Mouse (Mus musculus): Measurements from ENCODE around the gene Tspo2. TPM values are rescaled to one million over a fixed set of nuclear protein-coding genes. Genes with fewer than 3 reads are reported as not detected.

The Tspo2 gene
- polyA plus RNA-seq, 1 experiment from 2014 or later: 5.7 TPM

DNA sequence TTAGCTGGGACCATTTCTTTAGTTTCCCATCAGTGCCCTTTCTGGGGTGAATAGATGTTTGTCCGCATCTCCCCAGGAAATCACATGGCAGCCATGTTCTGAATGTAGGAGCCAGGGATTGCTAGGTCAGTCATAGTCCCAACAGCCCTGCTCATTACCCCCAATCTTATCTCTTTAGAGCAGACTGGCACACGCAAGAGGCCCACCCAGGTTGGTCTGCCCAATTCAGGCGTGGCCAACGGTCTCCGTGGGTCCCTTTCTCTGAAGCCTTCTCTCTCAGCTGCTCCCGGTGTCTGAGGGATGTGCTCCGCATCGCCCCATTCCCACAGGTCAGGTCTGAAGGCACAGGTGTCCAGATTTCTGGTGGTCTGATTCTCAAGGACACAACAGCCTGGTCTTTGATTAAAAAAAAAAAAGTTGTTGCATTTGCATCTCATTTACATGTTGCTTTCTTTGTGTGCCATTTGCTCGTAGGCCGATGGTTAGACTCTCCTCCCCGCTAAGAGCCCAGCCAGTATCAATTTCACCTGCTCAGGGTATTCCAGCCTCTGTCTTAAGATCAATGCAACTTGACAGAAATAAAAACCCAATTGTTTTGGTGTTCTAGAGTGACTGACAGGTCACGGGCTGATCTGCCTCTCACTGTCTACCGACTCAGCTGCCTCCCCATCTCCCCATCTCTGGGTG is 513 bp downstream of the Tspo2 start:
- no peak overlapping the region for H3K27ac ChIP-seq (ENCODE audit: poor library complexity, severe bottlenecking)
- no peaks in the 10 kb centered on the region for H3K27me3 ChIP-seq (replicated peaks)
- peak; percentile 87 for ATAC-seq (ENCODE audit: insufficient number of reproducible peaks, low FRiP score)
- no peak overlapping the region for H3K4me2 ChIP-seq
- H3K9ac ChIP-seq: no peak overlapping the region
- no peak overlapping the region for H3K4me3 ChIP-seq
- 0 out of 2 replicates have a peak, but pooled peaks cover 11% of the 10 kb centered on the region for H3K4me1 ChIP-seq (replicated peaks)
- no peaks in the 10 kb centered on the region for H3K9me3 ChIP-seq (replicated peaks)
- WGBS: 75% methylated on average over 13 of the region's 13 CpGs
- no peaks in the 10 kb centered on the region for H3K36me3 ChIP-seq

DNA sequence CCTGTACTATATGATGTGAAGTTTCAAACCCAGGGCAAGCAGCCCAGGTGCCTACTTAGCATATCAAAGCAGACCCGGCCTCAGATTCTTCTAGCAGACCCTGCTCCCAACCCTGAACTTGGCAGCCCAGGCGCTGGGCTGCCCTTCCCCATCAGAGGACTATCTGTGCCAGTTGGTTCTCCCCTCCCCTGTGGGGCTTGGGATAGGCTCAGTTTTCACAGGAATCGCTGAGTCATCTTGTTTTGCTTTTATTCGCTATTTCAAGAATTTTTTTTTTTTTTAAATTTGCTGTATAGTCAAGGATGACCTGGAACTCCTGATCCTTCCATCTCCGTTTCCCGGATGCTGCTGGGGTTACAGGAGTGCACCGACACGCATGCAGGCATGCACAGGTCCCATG is 3.6 kb downstream of the Tspo2 start:
- H3K9ac ChIP-seq: no peak overlapping the region
- H3K27ac ChIP-seq (ENCODE audit: poor library complexity, severe bottlenecking): no peak overlapping the region
- no peak overlapping the region for H3K4me2 ChIP-seq
- no peaks in the 10 kb centered on the region for H3K9me3 ChIP-seq (replicated peaks)
- H3K4me1 ChIP-seq (replicated peaks): 0 out of 2 replicates have a peak, but pooled peaks cover 8% of the 10 kb centered on the region
- no peaks in the 10 kb centered on the region for H3K36me3 ChIP-seq
- ATAC-seq (ENCODE audit: insufficient number of reproducible peaks, low FRiP score): no peak
- no peak overlapping the region for H3K4me3 ChIP-seq
- no peaks in the 10 kb centered on the region for H3K27me3 ChIP-seq (replicated peaks)
- 66% methylated on average over 8 of the region's 8 CpGs for WGBS

DNA sequence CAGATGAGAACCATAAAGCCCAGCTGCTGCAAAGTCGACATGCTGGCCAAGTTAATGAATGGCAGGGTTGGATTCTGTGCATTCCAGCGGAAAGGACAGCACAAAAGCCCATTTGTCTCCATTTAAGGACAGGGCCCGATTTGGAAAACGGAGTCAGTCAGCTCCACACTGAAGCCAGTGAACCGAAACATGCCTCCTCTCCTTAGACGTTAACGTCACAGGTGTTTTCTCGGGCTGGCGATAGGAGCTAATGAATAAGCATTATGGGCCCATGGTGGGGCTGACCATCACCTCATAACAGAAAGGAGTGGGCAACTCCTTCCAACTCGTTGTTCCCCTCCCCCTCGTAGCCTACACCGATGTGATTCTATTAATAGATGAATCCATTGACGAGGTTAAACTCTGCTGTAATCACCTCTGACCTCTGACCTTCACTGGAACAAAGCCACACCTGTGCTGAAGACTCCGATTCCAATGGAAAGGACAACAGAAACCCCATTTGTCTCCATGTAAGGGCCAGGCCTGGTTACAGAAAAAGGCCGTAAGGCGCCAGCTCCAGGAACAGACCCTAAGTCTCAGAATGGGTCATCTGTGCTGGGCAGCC is 7.7 kb downstream of the Tspo2 start:
- Histone ChIP-seq H3K27me3 (replicated peaks) (no peaks in the 10 kb centered on the region), H3K4me3 (no peak overlapping the region), H3K9ac (no peak overlapping the region), H3K9me3 (replicated peaks) (0 out of 2 replicates have a peak, but pooled peaks cover 6% of the 10 kb centered on the region), H3K36me3 (no peaks in the 10 kb centered on the region), H3K27ac (ENCODE audit: poor library complexity, severe bottlenecking) (no peak overlapping the region), H3K4me2 (no peak overlapping the region), H3K4me1 (replicated peaks) (no peaks in the 10 kb centered on the region)
- 74% methylated on average over 16 of the region's 16 CpGs for WGBS
- no peak for ATAC-seq (ENCODE audit: insufficient number of reproducible peaks, low FRiP score)

DNA sequence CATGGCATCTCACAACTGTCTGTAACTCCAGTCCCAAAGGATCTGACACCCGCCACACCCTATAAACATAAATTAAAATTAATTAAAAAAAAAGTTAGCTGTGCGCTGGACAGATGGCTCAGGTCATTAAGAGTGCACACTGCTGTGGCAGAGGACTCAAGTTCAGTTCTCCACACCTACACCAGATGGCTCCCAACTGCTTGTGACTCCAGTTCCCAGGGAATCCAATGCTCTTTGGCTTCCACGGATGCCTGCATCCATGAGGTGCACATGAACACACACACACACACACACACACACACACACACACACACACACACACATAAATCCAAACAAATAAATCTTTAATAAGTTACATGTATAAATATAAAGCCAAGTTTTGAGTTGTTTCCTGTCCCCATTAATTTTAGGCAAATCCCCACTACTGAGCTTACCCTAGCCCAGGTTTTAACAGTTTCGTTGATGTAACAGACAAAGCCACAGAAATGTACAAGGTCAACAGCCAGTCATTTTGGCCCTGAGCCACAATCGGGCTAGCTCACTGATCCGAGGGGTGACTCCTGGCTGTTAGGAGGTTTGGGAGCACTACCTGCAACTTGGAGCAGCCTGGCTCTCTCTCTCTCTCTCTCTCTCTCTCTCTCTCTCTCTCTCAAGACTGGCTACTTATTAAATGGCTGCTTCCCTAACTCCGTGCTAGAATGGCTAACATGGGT is 8.4 kb downstream of the Tspo2 start:
- Histone ChIP-seq H3K4me2 (no peak overlapping the region), H3K27me3 (replicated peaks) (no peaks in the 10 kb centered on the region), H3K9ac (no peak overlapping the region), H3K4me1 (replicated peaks) (peaks cover 4% of the 10 kb centered on the region), H3K4me3 (no peak overlapping the region), H3K36me3 (no peaks in the 10 kb centered on the region), H3K27ac (ENCODE audit: poor library complexity, severe bottlenecking) (no peak overlapping the region), H3K9me3 (replicated peaks) (0 out of 2 replicates have a peak, but pooled peaks cover 6% of the 10 kb centered on the region)
- no peak for ATAC-seq (ENCODE audit: insufficient number of reproducible peaks, low FRiP score)
- WGBS: 70% methylated on average over 7 of the region's 7 CpGs

DNA sequence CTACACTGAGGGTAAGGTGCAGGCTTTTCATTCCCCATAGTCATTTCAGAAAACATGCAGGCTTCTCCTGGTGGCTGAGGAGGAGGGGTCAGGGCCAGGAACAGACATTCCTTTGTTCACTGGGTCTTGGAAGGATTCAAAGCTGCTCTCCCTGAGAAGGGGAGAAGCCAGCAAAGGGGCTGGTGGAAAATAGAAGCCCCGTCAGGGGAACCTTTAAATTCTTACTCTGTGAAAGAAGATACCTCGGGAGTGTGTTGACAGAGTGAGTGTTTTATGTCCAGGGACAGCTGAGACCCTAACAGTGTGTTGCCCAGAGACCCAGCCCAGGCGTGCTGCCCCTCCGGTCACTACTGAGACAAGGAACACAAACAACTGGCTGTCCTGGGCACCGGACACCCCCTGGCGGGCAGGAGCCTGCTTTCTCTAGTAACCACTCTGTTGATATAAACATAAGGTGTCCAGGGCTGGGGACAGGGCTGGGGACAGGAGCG is 13.9 kb downstream of the Tspo2 start:
- 0 out of 2 replicates have a peak, but pooled peaks have one; percentile 33 for ATAC-seq (ENCODE audit: insufficient number of reproducible peaks, low FRiP score)
- Histone ChIP-seq H3K27ac (ENCODE audit: poor library complexity, severe bottlenecking) (peak overlapping the region; percentile 98), H3K4me3 (no peak overlapping the region), H3K9me3 (replicated peaks) (0 out of 2 replicates have a peak, but pooled peaks cover 6% of the 10 kb centered on the region), H3K4me2 (peak overlapping the region; percentile 45), H3K27me3 (replicated peaks) (no peaks in the 10 kb centered on the region), H3K36me3 (no peaks in the 10 kb centered on the region), H3K4me1 (replicated peaks) (peaks cover 55% of the 10 kb centered on the region), H3K9ac (peak overlapping the region; percentile 45; the same call in 1 of the 2 replicates)
- WGBS: 15% methylated on average over 7 of the region's 7 CpGs

DNA sequence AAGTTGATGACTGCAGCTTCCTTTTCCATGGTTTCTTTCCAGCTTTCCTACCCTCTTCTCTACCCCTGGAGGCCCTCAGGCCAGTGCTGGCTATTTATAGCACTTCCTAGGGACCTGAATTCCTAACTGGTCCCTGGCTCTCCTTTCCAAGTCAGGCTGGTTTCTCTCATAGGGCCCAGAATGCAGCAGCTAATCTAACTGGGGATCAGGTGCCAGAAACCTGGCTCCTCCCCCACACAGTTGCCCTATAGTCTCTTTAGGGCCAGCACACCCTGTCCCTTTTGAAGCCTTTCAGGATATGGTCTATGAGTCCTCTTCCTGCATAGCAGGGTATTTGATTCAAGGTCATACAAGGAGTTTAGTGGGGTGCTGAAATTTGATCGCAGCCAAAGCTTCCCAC is 14.8 kb downstream of the Tspo2 start:
- ATAC-seq (ENCODE audit: insufficient number of reproducible peaks, low FRiP score): peak; percentile 43
- no peak overlapping the region for H3K4me3 ChIP-seq
- no peak overlapping the region for H3K9ac ChIP-seq
- H3K36me3 ChIP-seq: no peaks in the 10 kb centered on the region
- peak overlapping the region; percentile 98 for H3K27ac ChIP-seq (ENCODE audit: poor library complexity, severe bottlenecking)
- peak overlapping the region; percentile 45 for H3K4me2 ChIP-seq
- peaks cover 58% of the 10 kb centered on the region for H3K4me1 ChIP-seq (replicated peaks)
- 0 out of 2 replicates have a peak, but pooled peaks cover 6% of the 10 kb centered on the region for H3K9me3 ChIP-seq (replicated peaks)
- H3K27me3 ChIP-seq (replicated peaks): no peaks in the 10 kb centered on the region
- WGBS: 38% methylated on average over 1 of the region's 1 CpGs

DNA sequence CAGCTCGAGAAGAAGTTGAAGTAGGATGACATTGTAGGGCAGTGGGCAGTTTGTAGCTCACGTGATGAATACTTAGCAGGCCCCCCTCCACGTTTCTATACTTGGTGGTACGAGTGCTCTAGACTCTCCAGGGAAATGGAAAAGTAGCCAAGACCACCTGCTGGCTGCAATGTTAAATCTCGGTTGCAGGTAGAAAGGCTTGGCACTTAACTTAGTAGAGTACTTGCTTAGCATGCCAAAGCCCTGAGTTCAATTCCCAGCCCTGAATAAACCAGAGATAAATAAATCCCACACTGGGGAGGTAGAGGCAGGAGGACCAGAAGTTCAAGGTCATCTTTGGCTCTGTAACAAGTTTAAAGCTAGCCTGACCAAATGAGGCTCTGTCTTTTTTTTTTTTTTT is 16.8 kb downstream of the Tspo2 start:
- ATAC-seq (ENCODE audit: insufficient number of reproducible peaks, low FRiP score): no peak
- Histone ChIP-seq H3K36me3 (no peaks in the 10 kb centered on the region), H3K4me1 (replicated peaks) (peaks cover 73% of the 10 kb centered on the region), H3K27ac (ENCODE audit: poor library complexity, severe bottlenecking) (no peak overlapping the region), H3K9ac (no peak overlapping the region), H3K27me3 (replicated peaks) (no peaks in the 10 kb centered on the region), H3K4me2 (no peak overlapping the region), H3K9me3 (replicated peaks) (no peaks in the 10 kb centered on the region), H3K4me3 (no peak overlapping the region)
- WGBS: 75% methylated on average over 5 of the region's 5 CpGs

DNA sequence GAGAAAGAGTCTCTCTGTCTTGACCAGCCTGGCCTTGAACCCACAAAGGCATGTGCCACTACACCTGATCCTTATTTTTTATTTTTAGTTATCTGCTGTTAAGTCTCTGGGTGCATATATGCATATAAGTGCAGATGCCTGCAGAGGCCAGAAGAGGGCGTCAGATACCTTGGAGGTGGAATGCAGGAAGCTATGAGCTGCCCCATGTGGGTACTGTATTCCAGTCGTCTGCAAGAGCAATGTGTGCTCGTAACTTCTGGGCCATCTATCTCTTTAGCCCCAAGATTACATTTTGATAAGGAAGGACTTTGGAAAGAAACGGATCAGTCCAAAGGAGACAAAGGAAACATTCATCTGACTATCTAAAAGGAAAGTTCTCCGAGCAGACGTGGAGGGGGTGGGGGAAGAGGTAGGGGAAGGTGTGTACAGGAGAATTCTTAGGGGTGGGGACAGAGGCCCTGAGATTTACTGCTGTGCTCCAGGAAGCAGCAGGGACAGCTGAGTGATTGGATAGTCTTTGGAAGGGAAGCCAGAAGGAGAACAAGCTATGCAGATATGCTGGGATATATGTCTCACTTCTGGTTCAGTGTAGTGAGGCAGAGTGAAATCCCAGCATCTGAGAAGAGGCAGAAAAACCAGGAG is 17.5 kb downstream of the Tspo2 start:
- Histone ChIP-seq H3K27me3 (replicated peaks) (no peaks in the 10 kb centered on the region), H3K9me3 (replicated peaks) (no peaks in the 10 kb centered on the region), H3K27ac (ENCODE audit: poor library complexity, severe bottlenecking) (0 out of 2 replicates have a peak overlapping the region, but pooled peaks have one; percentile 3), H3K4me3 (no peak overlapping the region), H3K4me2 (no peak overlapping the region), H3K4me1 (replicated peaks) (peaks cover 79% of the 10 kb centered on the region), H3K9ac (no peak overlapping the region), H3K36me3 (0 out of 2 replicates have a peak, but pooled peaks cover 2% of the 10 kb centered on the region)
- WGBS: 46% methylated on average over 6 of the region's 6 CpGs
- no peak for ATAC-seq (ENCODE audit: insufficient number of reproducible peaks, low FRiP score)

DNA sequence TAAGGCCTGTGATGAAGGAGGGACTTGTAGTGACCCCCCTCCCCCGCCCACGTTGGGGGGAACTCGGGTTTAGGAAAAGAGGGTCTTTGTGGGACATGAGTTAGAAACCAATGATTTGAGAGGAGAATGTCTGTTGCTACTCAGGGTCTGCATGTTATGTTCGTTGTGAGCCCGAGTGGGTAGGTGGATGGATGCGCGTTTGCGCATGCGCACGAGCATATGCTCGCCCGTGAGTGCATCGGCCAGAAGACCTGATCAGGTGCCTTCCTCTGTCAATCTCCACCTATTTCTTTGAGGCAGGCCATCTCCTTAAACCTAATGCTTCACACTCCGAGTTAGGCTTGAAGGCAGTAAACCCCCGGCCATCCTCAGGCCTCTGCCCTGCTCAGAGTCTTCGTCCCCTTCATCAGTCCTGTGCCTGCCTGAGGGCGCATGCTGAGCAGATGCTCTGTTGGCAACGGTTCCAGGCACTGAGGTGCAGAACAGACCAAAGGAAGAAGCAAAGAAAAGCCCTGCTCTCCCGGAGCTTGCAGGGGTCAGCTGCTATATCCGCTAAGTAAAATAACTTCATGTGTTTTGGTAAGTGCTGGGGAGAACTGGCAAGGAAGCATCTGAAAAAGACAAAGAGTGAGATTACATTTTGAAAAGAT is 18.2 kb downstream of the Tspo2 start:
- Histone ChIP-seq H3K9me3 (replicated peaks) (no peaks in the 10 kb centered on the region), H3K4me3 (no peak overlapping the region), H3K9ac (peak overlapping the region; percentile 85; the same call in 1 of the 2 replicates), H3K36me3 (0 out of 2 replicates have a peak, but pooled peaks cover 4% of the 10 kb centered on the region), H3K4me2 (peak overlapping the region; percentile 81), H3K4me1 (replicated peaks) (peaks cover 85% of the 10 kb centered on the region), H3K27me3 (replicated peaks) (no peaks in the 10 kb centered on the region), H3K27ac (ENCODE audit: poor library complexity, severe bottlenecking) (peak overlapping the region; percentile 98)
- WGBS: 64% methylated on average over 20 of the region's 20 CpGs
- ATAC-seq (ENCODE audit: insufficient number of reproducible peaks, low FRiP score): no peak

DNA sequence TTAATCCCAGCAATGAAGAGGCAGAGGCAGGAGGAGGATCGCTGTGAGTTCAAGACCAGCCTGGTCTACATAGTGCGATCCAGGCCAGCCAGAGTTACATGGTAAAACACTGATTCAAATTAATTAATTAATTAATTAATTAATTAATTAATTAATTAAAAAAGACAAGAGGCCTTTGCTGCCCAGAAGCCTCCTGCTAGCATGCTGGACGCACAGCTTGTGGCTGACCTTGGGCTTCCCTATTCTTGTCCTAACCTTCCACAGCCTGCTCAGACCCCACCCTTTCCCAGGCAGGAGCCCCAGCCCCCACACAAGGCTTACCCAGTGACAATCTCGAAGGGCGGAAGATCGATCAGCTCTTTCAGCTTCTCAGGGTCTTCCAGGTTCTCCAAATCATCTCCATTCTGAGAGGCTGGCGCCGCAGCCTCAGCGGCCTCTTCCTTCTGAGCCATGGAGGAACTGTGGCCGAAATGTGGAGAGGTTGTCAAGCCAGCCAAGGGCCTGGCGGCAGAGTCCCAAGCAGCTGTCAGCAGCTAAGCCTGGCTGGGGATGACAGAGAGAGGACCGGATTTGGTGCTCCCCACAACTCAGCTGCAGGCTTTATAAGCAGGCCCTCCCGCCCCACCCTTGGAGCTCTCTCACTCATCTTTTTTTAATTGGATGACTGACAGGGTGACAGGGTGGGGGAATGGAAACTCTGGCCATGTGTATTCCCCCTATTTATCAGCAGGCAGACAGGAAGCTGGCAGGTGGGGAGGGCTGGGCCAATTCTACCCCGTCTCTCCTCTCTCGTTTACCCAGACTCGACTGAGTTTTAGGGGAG is 19.0 kb downstream of the Tspo2 start, which contains the start of gene Apobec2:
Gene Apobec2 (minus strand): TSS at position 773 of the 823 bp plus-strand sequence.
- Histone ChIP-seq H3K36me3 (0 out of 2 replicates have a peak, but pooled peaks cover 4% of the 10 kb centered on the region), H3K9me3 (replicated peaks) (no peaks in the 10 kb centered on the region), H3K4me3 (peak within 1 kb of the TSS; percentile 61), H3K4me2 (peak within 1 kb of the TSS; percentile 81), H3K27me3 (replicated peaks) (no peaks in the 10 kb centered on the region), H3K27ac (ENCODE audit: poor library complexity, severe bottlenecking) (peak within 1 kb of the TSS; percentile 98), H3K4me1 (replicated peaks) (peaks cover 85% of the 10 kb centered on the region), H3K9ac (peak within 1 kb of the TSS; percentile 85)
- ATAC-seq (ENCODE audit: insufficient number of reproducible peaks, low FRiP score): peak; percentile 51
- WGBS: 22% methylated on average over 16 of the region's 16 CpGs

Data from heart, embryonic 12.5 days (tissue).